Mouse (Mus musculus) kidney, postnatal 36 days (tissue): ENCODE data around the gene Cdsn.

Experiments used
- DNase-seq, 2 experiments: peaks; one replicate each; pipeline ENCODE4 v3.0.0; 2021 to 2022; ENCODE audit warnings: mixed read lengths in 2 of 2

Gene Cdsn

DNA sequence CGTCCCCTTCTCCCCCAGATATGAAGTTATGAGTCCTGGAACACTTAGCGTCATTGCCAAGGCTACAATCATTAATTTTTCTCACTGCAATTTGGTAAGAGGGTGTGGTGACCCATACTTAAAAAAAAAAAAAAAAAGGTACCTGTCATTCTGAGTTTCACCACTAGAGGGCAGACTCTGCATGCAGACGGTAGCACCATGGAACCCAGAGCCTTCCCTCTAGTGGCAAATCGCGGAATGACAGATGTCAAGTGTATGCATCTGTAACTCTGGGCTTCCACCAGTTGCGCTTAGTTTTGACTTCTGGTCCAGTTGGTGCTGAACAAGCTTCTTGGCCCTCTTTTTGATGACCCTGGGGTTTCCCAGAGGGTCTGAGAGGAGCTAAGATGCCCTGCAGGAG lies 26.3 kb downstream of the Cdsn start:
- DNase-seq = peak; percentile 83 to 93

DNA sequence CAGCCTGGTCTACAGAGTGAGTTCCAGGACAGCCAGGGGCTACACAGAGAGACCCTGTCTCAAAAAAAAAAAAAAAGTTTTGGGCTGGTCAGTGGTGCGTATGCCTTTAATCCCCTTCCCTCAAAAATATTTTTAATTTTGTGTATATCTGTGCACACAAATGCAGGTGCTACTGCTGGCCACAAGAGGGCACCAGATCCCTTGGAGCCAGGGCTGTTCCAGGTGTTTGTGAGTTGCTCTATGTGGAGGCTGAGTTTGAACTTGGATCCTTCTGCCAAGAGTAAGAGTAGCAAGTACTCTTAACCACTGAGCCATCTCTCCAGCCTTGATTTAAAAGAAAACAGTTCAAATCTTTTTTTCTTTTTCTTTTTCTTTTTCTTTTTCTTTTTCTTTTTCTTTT lies 31.0 kb downstream of the Cdsn start:
- DNase-seq = peak in 1 of 2 experiments; percentile 38

DNA sequence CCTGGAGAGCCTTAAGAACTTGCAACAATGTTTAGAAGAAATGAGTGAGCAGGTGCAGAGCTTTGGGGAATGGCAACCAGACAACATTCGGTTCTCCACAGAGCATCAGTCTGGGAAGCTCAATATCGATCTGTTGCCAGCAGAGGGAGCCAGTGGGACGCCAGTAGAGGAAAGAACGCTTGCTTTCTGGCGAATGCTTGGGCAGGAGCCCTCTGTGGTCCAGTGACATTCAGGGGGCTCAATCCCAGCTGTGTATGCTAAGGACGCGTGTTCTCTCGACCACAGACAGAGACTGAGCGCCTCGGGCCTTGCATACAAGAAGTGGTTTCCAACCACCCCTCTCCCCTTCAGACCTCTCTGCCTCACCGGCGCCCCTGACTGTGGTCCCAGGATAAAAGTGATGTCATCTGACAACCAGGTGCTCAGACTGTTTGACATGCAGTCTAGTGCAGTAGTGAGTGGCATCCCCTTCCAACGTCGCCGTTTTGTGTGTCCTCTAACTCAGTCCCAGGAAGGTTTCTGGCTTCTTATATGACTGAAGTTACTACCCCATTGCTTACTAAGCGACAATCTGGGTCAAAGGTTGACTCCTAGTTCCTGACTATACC lies 32.5 kb downstream of the Cdsn start:
- DNase-seq = peak; percentile 74 to 91

DNA sequence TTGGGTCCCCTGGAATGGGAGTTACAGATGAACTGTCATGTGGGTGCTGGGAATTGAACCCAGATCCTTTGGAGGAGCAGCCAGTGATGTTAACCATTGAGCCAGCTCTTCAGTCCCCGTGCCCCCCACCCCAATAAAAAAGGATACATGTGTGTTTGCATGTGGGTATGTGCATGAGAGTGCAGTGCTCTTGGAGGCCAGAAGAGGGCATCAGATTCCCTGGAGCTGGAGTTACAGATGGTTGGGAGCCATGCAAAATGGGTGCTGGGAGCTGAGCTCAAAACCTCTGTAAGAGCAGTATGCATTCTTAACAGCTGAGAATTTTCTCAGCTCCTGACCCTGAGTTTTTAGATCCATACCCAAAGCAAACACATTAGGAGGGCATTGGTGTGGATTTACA lies 35.4 kb downstream of the Cdsn start:
- no peak for DNase-seq

DNA sequence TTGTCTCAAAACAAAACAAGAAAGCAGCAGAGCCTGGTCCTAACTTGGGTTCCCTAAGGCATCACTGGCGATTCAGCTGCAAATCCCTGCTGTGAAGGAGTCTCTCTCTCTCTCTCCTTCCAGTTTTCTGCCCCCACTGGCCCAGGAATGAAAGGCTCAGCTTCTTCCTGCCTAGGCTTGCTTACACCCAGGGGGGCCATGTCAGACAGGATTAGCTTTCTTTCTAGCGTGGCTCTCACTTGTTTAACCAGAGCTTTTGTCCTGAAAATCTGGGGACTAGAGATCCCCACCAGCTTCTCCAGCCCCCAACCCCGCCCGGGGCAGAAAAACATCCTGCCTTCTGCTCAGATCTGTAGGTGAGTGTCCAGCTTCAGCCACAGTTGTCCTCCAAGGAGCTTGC lies 36.5 kb downstream of the Cdsn start:
- no peak for DNase-seq

DNA sequence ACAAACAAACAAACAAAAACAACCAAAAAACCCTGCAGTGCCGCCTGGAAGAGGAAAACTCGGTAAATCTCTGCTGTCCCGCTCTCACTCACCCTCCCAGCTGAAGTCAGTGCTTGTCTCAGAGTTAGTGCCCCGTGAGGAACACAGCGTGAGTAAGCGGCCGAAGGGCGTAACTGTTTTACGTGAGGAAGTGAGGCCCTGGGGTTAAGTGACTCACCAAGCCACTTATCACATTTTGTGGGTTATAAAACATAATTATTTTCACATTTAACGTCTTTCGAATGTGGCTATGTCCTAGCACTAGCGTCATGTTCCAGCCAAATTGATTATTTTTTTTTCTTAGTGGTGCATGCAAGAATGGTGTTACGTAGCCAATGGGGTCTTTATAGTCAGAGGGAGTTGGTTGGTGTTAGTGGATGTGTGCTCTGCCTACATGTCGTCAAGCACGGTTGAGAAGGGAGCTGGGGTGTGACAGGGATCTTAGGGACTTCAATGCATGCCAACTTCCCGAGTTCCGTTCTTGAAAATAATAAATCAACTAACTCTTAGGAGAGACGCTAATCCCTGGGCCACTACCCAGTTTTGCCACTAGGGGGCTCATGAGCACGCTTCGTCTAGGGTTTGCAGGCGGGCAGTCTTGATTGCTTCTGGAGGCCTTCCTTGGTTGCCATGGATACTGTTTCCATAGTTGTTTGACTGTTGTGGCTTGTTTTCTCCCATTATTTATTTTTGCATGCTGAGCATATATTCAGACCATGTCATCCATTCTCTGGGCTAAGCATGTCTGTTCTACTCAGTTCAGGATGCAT lies 38.7 kb downstream of the Cdsn start:
- peak; percentile 64 to 87 for DNase-seq

DNA sequence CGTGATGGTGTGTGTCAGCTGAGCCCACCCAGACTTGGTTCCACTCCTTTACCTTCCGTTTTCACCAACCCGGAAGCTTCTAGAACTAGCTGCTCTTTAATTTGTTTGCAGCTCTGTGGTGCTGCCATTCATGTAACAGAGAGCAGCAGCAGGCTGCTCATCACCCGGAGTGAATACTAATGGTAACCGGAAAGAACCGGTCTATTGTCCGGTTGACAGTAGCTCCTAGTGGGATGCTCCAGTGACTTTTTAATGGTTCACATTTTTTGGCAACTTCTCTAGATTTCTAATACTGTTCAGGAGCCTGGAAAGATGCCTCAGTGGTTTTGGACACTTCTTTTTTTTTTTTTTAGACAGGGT lies 39.3 kb downstream of the Cdsn start:
- DNase-seq = no peak

DNA sequence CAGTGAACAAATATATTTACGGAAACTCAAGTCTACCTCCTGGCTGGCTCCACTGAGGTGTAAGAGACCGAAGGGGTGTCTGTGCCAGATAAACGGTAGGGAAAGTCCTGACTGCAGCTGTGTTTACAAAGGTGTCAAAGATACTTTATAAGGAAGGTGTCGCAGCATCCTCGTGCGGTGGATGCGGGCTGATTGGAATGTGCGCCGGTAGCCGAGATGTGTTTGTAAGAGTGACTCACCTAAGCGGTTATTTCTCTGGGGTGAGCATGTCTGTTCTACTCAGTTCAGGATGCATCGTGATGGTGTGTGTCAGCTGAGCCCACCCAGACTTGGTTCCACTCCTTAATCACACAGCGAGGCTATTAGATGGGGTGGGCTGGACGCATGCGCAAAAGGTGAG lies 39.8 kb downstream of the Cdsn start:
- DNase-seq = no peak

DNA sequence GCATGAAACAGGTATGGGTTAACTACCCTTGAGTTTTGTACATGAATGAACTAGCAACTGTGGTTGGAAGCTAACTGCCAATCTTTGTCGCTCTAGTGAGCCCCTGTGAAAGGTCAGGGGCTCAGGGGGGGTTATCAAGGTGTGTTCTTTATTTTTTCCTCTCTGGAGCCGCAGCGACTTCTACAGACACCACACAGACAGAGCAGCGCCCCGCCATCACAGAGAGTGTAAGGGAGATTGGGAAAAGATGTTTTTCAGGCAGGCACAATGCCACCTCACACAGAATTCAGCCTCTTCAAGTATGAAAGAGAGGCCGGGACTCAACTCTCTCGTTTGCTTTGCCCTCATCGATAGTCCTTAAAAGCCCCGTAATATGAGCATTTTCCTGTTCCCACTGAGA lies 40.2 kb downstream of the Cdsn start:
- DNase-seq = no peak

DNA sequence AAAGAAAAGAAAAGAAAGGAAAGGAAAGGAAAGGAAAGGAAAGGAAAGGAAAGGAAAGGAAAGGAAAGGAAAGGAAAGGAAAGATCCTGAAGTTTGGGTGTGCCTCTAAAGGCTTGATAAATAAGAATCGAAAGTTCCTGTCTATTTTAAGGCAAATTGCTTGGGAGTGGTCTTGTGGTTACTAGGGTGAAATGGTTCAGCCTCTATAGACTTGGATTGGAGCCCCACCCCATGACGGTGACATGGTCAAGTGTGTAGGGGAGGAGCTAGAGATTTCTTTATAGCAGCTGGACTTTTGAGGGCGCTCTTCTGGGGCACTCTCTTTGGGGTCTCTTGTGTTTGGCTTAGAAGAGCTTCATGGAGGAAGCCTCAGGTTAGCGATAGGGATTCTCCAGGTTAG lies 41.9 kb downstream of the Cdsn start:
- no peak for DNase-seq

DNA sequence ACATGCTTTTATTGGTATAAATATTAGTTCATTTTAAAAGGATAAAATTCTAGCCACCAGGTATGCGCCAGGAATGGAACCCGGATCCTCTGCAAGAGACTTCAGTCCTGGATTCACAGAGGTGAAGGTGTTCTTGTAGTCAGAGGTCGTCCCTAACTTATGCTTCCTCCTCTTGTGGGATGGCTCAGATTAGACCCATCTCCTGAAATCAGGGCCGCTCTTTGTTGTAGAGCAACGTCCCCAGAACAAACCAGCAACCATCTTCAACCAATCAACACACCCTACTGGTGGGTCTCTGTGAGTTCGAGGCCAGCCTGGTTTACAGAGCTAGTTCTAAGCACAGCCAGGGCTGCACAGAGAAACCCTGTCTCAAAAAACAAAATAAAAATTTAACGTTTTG lies 42.5 kb downstream of the Cdsn start:
- no peak for DNase-seq

DNA sequence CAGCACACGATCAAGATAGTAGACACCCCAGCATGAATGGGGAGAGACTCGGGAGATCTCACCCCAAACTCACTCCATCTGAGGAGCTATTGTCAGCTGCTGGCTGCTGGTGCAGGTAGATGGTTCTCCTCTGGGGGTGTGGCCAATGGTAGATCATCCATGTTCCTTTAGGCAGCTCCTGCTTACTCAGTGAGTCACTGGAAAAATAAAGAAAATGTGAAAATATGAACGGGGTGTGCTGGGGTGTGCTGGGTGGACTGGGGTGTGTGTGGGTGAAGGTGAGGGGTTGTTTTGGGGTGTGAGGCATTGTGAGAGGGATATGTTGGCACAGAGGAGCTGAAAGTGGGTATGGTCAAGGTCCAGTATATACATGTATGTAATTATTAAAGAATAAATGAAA lies 45.5 kb downstream of the Cdsn start:
- no peak for DNase-seq

DNA sequence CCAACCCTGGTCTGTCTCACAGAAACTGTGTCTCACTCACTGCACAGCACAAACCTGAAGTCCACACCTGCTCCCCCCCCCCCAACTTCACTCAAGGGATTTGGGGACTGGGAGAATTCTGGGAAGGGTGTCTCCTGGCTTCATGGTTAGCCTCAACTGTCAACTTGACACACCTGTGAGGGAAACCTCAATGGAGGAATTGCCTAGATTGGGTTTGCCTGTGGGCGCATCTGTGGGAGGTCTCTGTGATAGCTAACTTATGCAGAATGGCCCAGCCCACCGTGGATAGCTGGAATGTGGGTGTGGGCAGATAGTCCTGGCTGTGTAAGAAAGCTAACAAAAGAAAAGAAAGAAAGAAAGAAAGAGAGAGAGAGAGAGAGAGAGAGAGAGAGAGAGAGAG lies 49.3 kb downstream of the Cdsn start, which contains the start of gene Sfta2:
Gene Sfta2 (plus strand): TSS at position 301 of the 400 bp plus-strand sequence.
- no peak for DNase-seq

DNA sequence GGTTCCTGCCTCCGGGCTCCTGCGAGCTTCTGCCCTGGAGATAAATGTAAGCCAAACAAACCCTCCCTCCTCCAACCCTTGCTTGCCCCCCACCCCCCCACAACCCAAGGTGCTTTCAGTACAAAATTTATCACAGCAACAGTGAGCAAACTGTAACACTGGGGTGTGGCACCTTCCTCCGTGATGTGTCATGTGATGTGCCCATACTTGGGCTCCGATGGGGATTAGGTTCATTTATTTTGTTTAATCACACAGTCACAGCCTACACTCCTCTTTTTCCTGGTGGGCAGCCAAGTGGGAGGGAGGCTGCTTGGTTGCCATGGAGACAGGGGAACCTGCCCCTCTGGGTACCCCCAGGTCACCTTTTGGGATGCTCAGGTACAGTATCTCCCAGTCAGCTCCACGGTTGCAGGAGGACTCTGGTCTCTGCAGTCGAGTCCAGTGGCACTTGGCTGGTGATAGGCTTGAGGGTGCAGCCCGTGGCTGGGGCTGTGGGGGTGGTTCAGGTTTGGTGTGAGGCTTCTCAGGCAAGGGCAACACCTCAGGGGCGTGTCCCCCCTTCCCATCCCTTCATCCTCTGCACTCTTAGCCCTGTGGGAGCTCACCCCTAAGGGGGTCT lies 49.9 kb downstream of the Cdsn start:
- no peak for DNase-seq
